Mouse (Mus musculus) hindbrain, embryonic 14.5 days (tissue): ENCODE measurements around the gene Usp17la. TPM values are rescaled to one million over a fixed set of nuclear protein-coding genes. Genes with fewer than 3 reads are reported as not detected.
"Not testable (repeated sequence)": the region's sequence is repeated elsewhere in the genome, so short reads cannot be mapped to it uniquely, and the experiment has no call there.

Source experiments
- ATAC-seq: fragments of 200-750 bp; cut with Nextera tagmentation; 2 replicates; pipeline ENCODE4 v1.8.0; 2017; ENCODE audit warnings: moderate number of reproducible peaks, mild to moderate bottlenecking, moderate TSS enrichment, moderate library complexity; ENCODE audit not compliant: low FRiP score
- DNase-seq: peaks from one replicate; pipeline ENCODE4 v3.0.0-alpha.2; 2015; ENCODE audit warnings: low spot score
- H3K27ac ChIP-seq: fragments of 300-500 bp; sonication (generic); 2 replicates; pipeline ENCODE4 v1.5.1; 2014; ENCODE audit warnings: mild to moderate bottlenecking, moderate library complexity
- H3K27me3 ChIP-seq: fragments of 300-500 bp; sonication (generic); 2 replicates; pipeline ENCODE4 v1.6.1; 2014; ENCODE audit warnings: mild to moderate bottlenecking, low read length, mixed read lengths; ENCODE audit not compliant: control insufficient read depth, insufficient read depth
- H3K36me3 ChIP-seq: fragments of 300-500 bp; sonication (generic); replicated peaks from 2 replicates; pipeline ENCODE4 v1.6.1; 2014; ENCODE audit not compliant: control insufficient read depth, insufficient read depth
- H3K4me1 ChIP-seq: fragments of 300-500 bp; sonication (generic); replicated peaks from 2 replicates; pipeline ENCODE4 v1.6.1; 2014; ENCODE audit warnings: antibody characterized with exemption, low read length, mixed read lengths; ENCODE audit not compliant: control insufficient read depth, insufficient read depth
- H3K4me2 ChIP-seq: fragments of 300-500 bp; sonication (generic); replicated peaks from 2 replicates; pipeline ENCODE4 v1.6.1; 2014; ENCODE audit warnings: mild to moderate bottlenecking, moderate library complexity
- H3K4me3 ChIP-seq: fragments of 300-500 bp; sonication (generic); replicated peaks from 2 replicates; pipeline ENCODE4 v1.5.1; 2014; ENCODE audit warnings: mild to moderate bottlenecking, low read length
- H3K9ac ChIP-seq: fragments of 300-500 bp; sonication (generic); 2 replicates; pipeline ENCODE4 v1.6.1; 2014
- H3K9me3 ChIP-seq: fragments of 300-500 bp; sonication (generic); 2 replicates; pipeline ENCODE4 v1.6.1; 2016; ENCODE audit warnings: low read length; ENCODE audit not compliant: control insufficient read depth
- WGBS: fragments of 180-500 bp; shearing (Covaris S2); extraction: QIAGEN DNeasy Blood & Tissue Kit; methylation state at CpG from one replicate; pipeline ENCODE4 v1.1.7; 2014; 5-methylcytosine and 5-hydroxymethylcytosine counted together
- polyA plus RNA-seq: library from polyadenylated mRNA; unstranded; fragments of >200 nt; fragmentation: Nextera tagmentation; extraction: Ambion mirVana; gene quantifications from 2 replicates; pipeline ENCODE4 v1.2.1, GENCODE M21; 2014

Usp17la gene
- not detected in 2 replicates for polyA plus RNA-seq

DNA sequence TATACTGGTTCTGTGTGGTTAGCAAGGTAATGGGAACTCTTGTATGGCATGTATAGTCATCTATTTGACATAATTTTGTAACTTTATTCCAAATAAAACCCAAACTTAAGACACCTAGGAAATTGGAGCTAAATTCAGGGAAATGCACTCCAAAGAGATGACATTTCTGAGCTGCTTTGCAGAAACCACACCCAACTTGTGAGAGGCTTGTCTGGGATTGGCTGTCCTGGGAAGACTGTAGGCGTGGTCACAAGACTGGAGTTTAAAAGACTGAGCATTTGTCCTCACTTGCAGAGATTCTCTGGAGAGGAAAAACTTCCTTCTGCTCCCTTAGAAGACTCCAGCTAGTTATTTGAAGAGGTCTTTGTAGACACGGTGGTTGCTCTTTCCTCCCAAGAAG, at the start of gene Usp17la:
TSS of gene Usp17la (plus strand) at position 301 of the 400 bp plus-strand sequence.
- H3K36me3 ChIP-seq, ATAC-seq, DNase-seq: not testable (repeated sequence)

DNA sequence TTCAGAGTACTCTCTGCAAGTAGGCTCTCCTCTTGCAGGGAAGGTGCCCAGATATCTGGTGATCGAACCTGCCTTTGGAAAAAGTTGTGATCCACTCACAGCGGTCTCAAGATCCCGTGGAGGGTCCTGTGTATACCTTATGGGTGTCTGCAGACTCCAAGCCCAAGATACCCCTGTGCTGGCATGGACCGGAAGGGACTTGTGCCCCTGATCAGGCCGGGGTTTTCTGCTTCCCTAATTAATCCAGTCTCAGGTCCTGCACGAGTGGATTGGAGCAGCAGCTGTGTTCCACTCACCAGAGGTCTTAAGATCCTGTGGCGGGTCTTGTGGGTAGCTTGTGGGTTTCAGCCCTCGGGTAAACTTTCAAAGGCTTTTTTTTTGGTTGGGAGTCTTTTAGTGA, 46.5 kb upstream of the Usp17la start:
- WGBS, result 85% methylated on average over 8 of the region's 8 CpGs

More for the DNA sequence above, at the start of gene Usp17la:
- H3K27me3 ChIP-seq, H3K4me2 ChIP-seq, H3K4me1 ChIP-seq, H3K9me3 ChIP-seq, H3K9ac ChIP-seq, H3K27ac ChIP-seq, H3K4me3 ChIP-seq: not testable (repeated sequence)
- 81% methylated on average over 2 of the region's 2 CpGs for WGBS

DNA sequence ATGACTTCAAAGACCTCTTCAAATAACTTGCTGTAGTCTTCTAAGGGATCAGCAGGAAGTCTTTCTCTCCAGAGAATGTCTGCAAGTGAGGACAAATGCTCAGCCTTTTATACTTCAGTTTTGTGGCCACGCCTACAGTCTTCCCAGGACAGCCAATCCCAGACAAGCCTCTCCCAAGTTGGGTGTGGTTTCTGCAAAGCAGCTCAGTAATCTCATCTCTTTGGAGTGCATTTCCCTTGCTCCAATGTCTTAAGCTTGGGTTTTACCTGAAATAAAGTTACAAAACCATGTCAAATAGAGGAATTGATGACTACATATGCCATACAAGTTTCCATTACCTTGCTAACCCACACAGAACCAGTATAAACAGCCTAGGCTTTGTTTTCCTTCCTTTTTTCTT, 14.3 kb upstream of the Usp17la start, which contains the start of gene Usp17lb:
TSS of gene Usp17lb (minus strand) at position 101 of the 400 bp plus-strand sequence.
- H3K36me3 ChIP-seq, result no peaks in the 10 kb centered on the region
- 69% methylated on average over 1 of the region's 1 CpGs for WGBS
- H3K9ac ChIP-seq, result no peak within 1 kb of the TSS
- H3K27ac ChIP-seq, result no peak within 1 kb of the TSS
- no peaks in the 10 kb centered on the region for H3K27me3 ChIP-seq
- H3K4me2 ChIP-seq, result no peak within 1 kb of the TSS
- no peak within 1 kb of the TSS for H3K4me3 ChIP-seq
- DNase-seq (no peak), ATAC-seq (no peak)
- no peaks in the 10 kb centered on the region for H3K4me1 ChIP-seq
- no peaks in the 10 kb centered on the region for H3K9me3 ChIP-seq

More for the DNA sequence above, 46.5 kb upstream of the Usp17la start:
- not testable (repeated sequence) for H3K4me2 ChIP-seq, H3K4me3 ChIP-seq, H3K27ac ChIP-seq, H3K36me3 ChIP-seq, H3K4me1 ChIP-seq, DNase-seq, H3K9me3 ChIP-seq, H3K9ac ChIP-seq, H3K27me3 ChIP-seq, ATAC-seq

DNA sequence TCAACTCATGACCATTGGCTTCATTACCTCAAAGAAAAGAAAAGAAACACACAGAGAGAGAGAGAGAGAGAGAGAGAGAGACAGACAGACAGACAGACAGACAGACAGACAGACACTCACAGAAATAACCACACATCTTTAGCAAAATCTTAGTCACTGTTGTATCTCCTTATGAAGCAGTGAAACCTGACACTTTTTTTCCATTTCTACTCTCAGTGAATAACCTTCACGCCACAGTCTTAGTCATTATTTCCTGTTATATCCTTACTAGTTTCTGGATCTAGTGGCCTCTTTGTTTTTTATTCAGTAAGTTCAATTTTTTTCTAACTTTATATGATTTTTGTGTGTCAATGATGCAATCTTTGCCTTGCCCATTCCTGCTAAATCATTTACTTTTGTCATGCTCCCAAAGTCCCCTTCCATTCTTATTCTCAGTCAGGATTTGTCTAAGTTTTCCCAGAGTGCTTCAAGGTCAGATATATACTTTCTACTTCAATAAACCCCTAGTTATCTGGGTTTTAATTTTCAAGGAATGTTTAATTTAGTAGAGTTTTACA, 13.0 kb upstream of the Usp17la start:
- Histone ChIP-seq H3K4me2 (no peak overlapping the region), H3K9me3 (no peaks in the 10 kb centered on the region), H3K9ac (no peak overlapping the region), H3K27me3 (no peaks in the 10 kb centered on the region), H3K36me3 (no peaks in the 10 kb centered on the region), H3K4me3 (no peak overlapping the region), H3K27ac (no peak overlapping the region), H3K4me1 (no peaks in the 10 kb centered on the region)
- WGBS, result 94% methylated on average over 1 of the region's 1 CpGs
- ATAC-seq, result no peak
- no peak for DNase-seq

DNA sequence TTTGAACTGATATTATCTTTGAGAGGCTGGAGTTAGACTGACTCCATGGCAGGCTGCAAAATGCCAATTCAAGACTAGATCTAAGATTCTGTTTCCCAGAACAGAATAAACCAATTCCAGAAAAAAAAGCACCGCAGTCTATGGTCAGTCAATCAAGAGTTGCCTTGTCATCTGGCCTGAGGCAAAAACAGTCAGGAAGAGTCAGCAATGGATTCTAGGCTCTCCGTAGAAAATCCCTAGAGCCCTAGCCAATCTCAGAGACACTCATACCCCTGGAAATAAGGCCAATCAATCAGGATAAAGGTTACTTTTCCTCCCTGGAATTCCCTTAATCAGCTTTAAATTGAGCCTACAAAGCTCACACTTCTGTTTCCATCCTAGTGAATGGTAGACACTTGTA, 5.3 kb upstream of the Usp17la start:
- not testable (repeated sequence) for H3K36me3 ChIP-seq, DNase-seq, H3K4me2 ChIP-seq, H3K27ac ChIP-seq, ATAC-seq, H3K27me3 ChIP-seq, H3K9ac ChIP-seq, H3K4me1 ChIP-seq, H3K9me3 ChIP-seq, H3K4me3 ChIP-seq
- WGBS, result 79% methylated on average over 2 of the region's 2 CpGs

DNA sequence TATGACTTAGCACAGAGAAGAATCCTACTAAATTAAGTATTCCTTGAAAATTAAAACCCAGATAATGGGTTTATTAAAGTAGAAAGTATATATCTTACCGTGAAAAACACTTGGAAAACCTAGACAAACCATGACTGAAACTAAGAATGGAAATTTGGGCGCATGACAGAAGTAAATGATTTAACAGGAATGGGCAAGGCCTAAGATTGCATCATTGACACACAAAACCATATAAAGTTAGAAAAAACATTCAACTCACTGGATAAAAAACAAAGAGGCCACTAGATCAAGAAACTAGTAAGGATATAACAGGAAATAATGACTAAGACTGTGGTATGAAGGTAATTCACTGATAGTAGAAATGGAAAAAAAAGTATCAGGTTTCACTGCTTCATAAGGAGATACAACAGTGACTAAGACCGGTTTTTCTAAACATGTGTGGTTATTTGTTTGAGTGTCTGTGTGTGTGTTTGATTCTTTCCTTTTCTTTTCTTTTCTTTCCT, 1.5 kb upstream of the Usp17la start:
- WGBS, result 87% methylated on average over 3 of the region's 3 CpGs
- Histone ChIP-seq H3K9ac (no peak overlapping the region), H3K4me2 (no peak overlapping the region), H3K27me3 (no peaks in the 10 kb centered on the region), H3K9me3 (no peaks in the 10 kb centered on the region), H3K4me3 (no peak overlapping the region), H3K27ac (no peak overlapping the region), H3K36me3 (no peaks in the 10 kb centered on the region), H3K4me1 (no peaks in the 10 kb centered on the region)
- DNase-seq (no peak), ATAC-seq (no peak)

DNA sequence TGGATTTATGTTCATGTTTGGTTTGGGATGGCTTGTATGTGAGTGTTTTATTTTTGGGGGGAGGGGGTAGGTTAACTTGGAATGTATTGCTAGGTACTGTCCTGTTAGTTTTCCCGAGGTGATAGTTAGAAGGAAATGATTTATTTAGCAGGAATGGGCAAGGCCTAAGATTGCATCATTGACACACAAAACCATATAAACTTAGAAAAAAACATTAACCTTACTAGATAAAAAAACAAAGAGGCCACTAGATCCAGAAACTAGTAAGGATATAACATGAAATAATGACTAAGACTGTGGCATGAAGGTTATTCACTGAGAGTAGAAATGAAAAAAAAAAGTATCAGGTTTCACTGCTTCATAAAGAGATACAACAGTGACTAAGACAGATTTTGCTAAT, 874 bp downstream of the Usp17la start:
- no peak overlapping the region for H3K9ac ChIP-seq
- H3K4me1 ChIP-seq, result no peaks in the 10 kb centered on the region
- no peak overlapping the region for H3K27ac ChIP-seq
- DNase-seq (no peak), ATAC-seq (no peak)
- H3K36me3 ChIP-seq, result no peaks in the 10 kb centered on the region
- H3K4me2 ChIP-seq, result no peak overlapping the region
- H3K4me3 ChIP-seq, result no peak overlapping the region
- H3K9me3 ChIP-seq, result no peaks in the 10 kb centered on the region
- H3K27me3 ChIP-seq, result no peaks in the 10 kb centered on the region
- WGBS, result 88% methylated on average over 1 of the region's 1 CpGs

DNA sequence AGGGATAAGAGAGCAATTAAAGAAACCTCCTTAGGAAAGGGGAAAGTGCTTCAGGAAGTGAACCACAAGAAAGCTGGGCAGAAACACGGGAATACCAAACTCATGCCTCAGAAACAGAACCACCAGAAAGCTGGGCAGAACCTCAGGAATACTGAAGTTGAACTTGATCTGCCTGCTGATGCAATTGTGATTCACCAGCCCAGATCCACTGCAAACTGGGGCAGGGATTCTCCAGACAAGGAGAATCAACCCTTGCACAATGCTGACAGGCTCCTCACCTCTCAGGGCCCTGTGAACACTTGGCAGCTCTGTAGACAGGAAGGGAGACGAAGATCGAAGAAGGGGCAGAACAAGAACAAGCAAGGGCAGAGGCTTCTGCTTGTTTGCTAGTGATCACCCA, 4.6 kb downstream of the Usp17la start:
- H3K4me2 ChIP-seq, result no peak overlapping the region
- no peak overlapping the region for H3K9ac ChIP-seq
- no peaks in the 10 kb centered on the region for H3K9me3 ChIP-seq
- no peaks in the 10 kb centered on the region for H3K36me3 ChIP-seq
- no peaks in the 10 kb centered on the region for H3K4me1 ChIP-seq
- ATAC-seq (no peak), DNase-seq (no peak)
- no peaks in the 10 kb centered on the region for H3K27me3 ChIP-seq
- H3K4me3 ChIP-seq, result no peak overlapping the region
- no peak overlapping the region for H3K27ac ChIP-seq
- WGBS, result 78% methylated on average over 3 of the region's 3 CpGs

DNA sequence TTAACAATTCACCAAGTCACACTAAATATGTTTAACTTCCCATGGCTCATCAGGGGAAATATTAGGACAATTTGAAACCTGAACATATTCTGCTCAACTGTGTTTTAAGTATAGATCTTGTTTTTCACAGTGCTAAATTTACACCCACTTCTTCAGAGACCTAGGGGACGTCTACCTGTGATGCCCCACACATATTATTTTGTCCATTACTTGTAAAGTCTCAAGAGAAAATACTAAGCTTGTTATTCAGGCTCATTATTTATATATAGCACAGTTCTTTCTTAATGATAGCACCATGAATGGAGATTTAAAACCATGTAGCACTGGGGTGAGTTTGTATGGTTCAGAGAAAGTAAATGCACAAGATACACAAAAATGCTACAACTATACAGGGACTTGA, 20.9 kb downstream of the Usp17la start, which contains the start of gene Olfr665:
TSS of gene Olfr665 (plus strand) at position 301 of the 400 bp plus-strand sequence.
- Histone ChIP-seq H3K4me2 (no peak within 1 kb of the TSS), H3K36me3 (no peaks in the 10 kb centered on the region), H3K27me3 (no peaks in the 10 kb centered on the region), H3K9me3 (no peaks in the 10 kb centered on the region), H3K9ac (no peak within 1 kb of the TSS), H3K27ac (no peak within 1 kb of the TSS), H3K4me1 (no peaks in the 10 kb centered on the region), H3K4me3 (no peak within 1 kb of the TSS)
- ATAC-seq, result no peak
- 52% methylated on average over 1 of the region's 1 CpGs for WGBS
- no peak for DNase-seq

DNA sequence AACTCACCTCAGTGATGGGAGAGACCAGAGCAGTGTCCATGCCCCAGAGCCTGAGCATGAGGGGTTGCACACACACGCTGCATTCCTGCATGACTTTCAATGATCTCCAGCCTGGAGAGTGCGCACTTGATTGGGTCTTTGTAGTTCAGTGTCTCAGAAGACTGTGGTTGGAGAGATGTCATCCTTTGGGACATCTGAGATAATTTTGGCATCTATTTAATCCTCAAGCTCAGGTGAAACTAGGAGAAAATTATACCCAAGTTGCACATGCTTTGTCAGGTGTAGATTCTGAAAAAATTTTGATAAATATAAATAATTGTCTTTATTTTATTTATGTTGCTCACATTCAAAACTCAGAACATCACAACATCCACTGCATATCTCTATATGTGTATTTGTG, 39.0 kb downstream of the Usp17la start, which contains the start of gene Olfr666:
TSS of gene Olfr666 (minus strand) at position 101 of the 400 bp plus-strand sequence.
- ATAC-seq, result no peak
- no peaks in the 10 kb centered on the region for H3K36me3 ChIP-seq
- H3K27me3 ChIP-seq, result no peaks in the 10 kb centered on the region
- DNase-seq, result no peak
- H3K4me2 ChIP-seq, result no peak within 1 kb of the TSS
- no peak within 1 kb of the TSS for H3K4me3 ChIP-seq
- H3K4me1 ChIP-seq, result no peaks in the 10 kb centered on the region
- no peaks in the 10 kb centered on the region for H3K9me3 ChIP-seq
- no peak within 1 kb of the TSS for H3K27ac ChIP-seq
- WGBS, result 87% methylated on average over 2 of the region's 2 CpGs
- no peak within 1 kb of the TSS for H3K9ac ChIP-seq
